Mouse (Mus musculus) adrenal gland, postnatal 14 days (tissue): Measurements from ENCODE around the gene Fes. TPM values are rescaled to one million over a fixed set of nuclear protein-coding genes. Genes with fewer than 3 reads are reported as not detected.

Experiments used
- DNase-seq: peaks from one replicate; pipeline ENCODE4 v3.0.0; 2021; ENCODE audit warnings: mixed read lengths
- long read RNA-seq, 2 experiments: library from polyadenylated mRNA; stranded (forward); transcript quantifications; one replicate each; pipeline ENCODE4 v2.0.0; 2021
- total RNA-seq: library from RNA; stranded (reverse); gene quantifications from 2 replicates; pipeline ENCODE4 v1.2.3, GENCODE M21; 2021

The Fes gene
- 12.8 and 13.0 TPM in 2 replicates for total RNA-seq
- long read RNA-seq, experiment 1, transcript Fes-201 (19 exons, 2,762 nt): major isoform, 6 of 14 reads
- long read RNA-seq, experiment 1, partial matches to known transcripts: 2 of 14 reads
- long read RNA-seq, experiment 1, other reads (novel, unspliced or antisense): 6 of 14 reads
- long read RNA-seq, experiment 2, partial matches to known transcripts: 4 of 14 reads
- long read RNA-seq, experiment 2, other reads (novel, unspliced or antisense): 6 of 14 reads

GRCm38 (mm10) chr7:80387633-80388543 is at the start of gene Fes:
Gene Fes (minus strand): TSS chr7:80387946.
- peak; percentile 75 for DNase-seq

- DNase-seq: no peak
These were observed 48.8 kb upstream of the Fes start for GRCm38 (mm10) chr7:80436571-80436970.

DNA sequence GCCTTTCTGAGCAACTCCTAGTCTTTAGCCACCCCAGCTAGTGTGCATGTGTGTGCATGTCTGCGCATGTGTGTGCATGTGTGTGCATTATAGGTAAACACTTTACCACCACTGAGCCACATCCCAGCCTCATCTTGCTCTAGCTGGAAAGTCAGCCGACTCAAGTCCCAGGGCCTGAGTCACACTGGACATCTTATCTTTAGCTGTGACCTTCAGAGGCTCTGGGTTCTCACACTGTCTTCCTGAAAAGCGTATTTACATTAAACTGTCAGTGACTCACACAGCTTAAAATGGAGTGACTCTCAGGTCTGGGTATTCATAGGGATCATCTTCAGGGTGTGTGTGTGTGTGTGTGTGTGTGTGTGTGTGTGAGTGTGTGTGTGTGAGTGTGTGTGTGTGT is 47.8 kb upstream of the Fes start:
- DNase-seq: peak; percentile 47

GRCm38 (mm10) chr7:80429661-80430060 is 41.9 kb upstream of the Fes start:
- DNase-seq: no peak

- DNase-seq: no peak
These were observed 40.0 kb upstream of the Fes start for GRCm38 (mm10) chr7:80427730-80428129.

DNA sequence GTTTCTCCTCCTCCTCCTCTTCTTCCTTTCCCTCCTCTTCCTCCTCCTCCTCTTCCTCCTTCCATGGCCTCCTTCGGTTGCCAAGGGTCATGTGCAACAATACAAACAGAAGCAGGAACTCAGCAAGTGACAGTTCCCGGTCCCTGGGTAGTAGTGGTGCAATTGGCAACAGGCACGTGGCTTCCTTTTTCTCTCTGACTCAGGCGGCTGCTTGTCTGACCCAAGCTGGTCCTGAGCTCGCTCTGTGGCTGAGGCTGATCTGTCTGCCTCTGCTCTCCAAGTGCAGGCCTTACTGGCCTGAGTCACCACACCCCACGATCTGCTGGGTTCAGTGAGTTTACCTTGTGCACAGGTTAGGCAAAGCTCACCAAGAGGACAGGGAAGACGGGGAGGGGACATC is 38.6 kb upstream of the Fes start:
- peak; percentile 49 for DNase-seq

DNA sequence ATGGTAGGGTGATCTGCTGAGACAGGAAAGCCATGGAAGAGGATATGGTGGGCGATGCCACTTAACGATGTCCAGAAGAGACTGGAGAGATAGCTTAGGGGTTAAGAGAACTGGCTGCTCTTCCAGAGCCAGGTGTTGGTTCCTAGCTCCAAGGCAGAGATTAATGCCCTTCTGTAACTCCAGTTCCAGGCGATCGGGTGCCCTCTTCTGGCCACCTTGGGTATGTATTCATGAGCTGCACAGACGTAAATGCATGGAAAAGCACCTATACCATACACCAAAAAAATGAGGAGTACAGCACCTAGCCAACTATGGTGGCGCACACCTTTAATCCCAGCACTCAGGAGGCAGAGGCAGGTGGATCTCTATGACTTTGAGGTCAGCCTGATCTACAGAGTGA is 37.0 kb upstream of the Fes start:
- DNase-seq: no peak

- peak; percentile 66 for DNase-seq
These were observed 35.2 kb upstream of the Fes start for GRCm38 (mm10) chr7:80422759-80423480.

GRCm38 (mm10) chr7:80421576-80421975 is 33.8 kb upstream of the Fes start:
- DNase-seq: no peak

DNA sequence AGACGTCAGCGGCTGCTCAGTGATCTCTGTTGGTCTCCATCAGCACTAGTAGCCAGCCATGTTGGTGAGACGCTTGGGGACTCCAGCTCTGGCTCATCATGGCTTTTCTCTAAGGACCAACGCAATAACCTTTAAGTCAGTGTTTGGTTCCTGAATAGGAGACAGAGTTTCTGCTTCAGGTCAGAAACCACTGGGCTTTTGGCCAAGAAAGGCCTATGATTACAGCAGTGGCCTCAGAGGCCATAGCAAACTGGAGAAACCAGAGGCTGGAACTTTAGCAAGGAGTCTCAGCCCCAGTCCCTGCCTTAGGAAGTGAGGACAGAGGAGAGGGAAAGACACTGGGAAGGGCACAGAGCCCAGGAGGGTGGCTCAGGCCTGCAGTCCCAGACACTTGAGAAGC is 32.8 kb upstream of the Fes start:
- DNase-seq: peak; percentile 52

DNA sequence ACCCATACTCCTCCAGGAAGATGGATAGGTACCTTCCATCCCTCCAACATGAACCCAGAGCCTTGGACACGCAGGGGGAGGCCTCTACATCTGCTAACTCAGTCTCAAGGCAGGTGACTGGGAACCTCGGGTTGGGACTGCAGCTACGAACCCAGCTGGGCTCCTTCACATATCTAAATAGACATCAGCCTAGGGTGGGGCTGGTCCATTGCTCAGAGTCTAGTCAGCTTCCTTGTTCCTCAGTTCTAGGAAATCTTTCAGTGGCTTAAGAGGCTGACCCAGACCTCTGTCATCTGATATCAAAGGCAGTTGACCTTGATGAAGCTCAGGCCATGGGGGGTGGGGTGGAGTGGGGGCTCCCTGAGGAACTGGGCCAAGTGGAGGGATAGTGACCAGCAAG is 31.5 kb upstream of the Fes start:
- no peak for DNase-seq

- no peak for DNase-seq
These were observed 30.3 kb upstream of the Fes start for GRCm38 (mm10) chr7:80418036-80418435.

- DNase-seq: no peak
These were observed 29.9 kb upstream of the Fes start for GRCm38 (mm10) chr7:80417601-80418000.

GRCm38 (mm10) chr7:80416969-80417368 is 29.2 kb upstream of the Fes start:
- DNase-seq: no peak

- no peak for DNase-seq
These were observed 26.6 kb upstream of the Fes start for GRCm38 (mm10) chr7:80414303-80414855.

- no peak for DNase-seq
These were observed 26.0 kb upstream of the Fes start for GRCm38 (mm10) chr7:80413512-80414302.

- DNase-seq: peak; percentile 59
These were observed 25.0 kb upstream of the Fes start for GRCm38 (mm10) chr7:80412781-80413180.

- no peak for DNase-seq
These were observed 24.5 kb upstream of the Fes start for GRCm38 (mm10) chr7:80412279-80412678.

DNA sequence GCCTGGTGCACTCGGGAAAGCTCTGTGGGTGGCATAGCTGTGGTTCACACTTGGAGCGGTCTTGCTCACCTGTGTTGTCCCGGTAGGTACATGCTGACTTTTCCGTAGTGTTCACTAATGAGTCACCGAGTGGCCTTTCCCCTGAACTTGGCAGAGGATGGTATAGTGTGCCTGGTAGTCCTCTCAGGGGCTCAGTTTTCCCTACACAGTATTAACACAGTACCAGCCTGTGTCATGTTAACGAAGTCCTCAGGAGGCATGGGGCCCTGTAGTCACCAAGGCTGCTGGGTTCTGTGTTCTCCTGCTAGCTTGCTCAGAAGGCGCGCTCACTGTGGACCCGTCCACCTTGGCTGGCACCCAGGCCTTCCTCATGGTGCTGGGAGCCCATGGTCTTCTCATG is 22.6 kb upstream of the Fes start:
- no peak for DNase-seq

DNA sequence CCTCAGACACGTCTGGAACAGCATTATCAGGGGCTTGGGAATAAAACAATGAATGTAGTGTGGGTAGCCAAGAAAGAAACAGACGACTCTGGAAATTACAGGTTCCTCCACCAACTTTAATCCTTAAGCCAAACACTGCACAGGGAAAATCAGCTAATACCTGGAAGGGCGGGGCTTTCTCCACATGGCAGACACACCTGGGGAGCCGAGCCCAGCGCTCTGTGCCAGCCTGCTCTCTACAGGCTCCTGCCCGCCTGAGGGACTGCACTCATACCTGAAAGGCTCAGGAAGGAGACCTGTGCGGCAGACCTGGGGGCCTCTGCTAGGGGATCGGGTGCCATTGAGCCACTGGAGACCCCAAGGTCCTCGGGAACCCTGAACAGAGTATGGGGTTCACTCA is 20.0 kb upstream of the Fes start:
- DNase-seq: no peak

GRCm38 (mm10) chr7:80406186-80406585 is 18.4 kb upstream of the Fes start:
- DNase-seq: no peak

GRCm38 (mm10) chr7:80405188-80405695 is 17.5 kb upstream of the Fes start, which contains the start of gene Furin:
Gene Furin (minus strand): TSS chr7:80405436.
- DNase-seq: no peak
